Mouse (Mus musculus) heart, adult 2 months (tissue): ENCODE measurements around the gene Nrg3.

Source experiments
- CTCF ChIP-seq: fragments of 200-600 bp; IDR thresholded peaks from 2 replicates; pipeline ENCODE4 v1.8.1; 2022; ENCODE audit warnings: antibody characterized with exemption, mild to moderate bottlenecking, moderate library complexity
- POLR2A ChIP-seq: fragments of 200-500 bp; IDR thresholded peaks from 2 replicates; pipeline ENCODE4 v1.6.1; 2011; ENCODE audit warnings: mild to moderate bottlenecking, low read depth, low read length, control low read depth; ENCODE audit not compliant: insufficient read depth

DNA sequence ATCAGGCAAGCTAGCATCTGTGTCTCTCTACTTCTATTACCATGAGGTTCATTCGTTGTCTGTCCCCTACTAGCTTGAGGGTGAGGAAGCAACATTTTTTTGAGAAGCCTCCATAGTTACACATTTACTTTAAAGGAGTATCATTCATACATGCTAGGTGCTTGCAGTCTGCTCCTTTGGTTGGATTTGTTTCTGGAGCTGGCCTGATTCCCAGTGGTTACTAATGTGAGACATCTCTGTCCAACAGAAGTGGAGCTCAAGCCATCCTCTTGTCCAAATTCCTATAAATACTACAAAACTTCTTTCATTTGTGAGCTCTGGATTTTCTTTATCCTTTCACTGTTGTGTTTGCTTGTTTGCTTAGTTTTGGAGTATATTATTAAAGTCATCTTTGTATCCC is 211.9 kb downstream of the Nrg3 start:
- TF ChIP-seq CTCF (no peak), POLR2A (no peak)
